Mouse (Mus musculus) forebrain, postnatal 0 days (tissue): ENCODE measurements at regions not wholly inside any gene's neighbourhood (a gene's known extent, or its start where the extent isn't known, plus 50 kb on each side); places are given as distances from the start of the nearest gene placed in this dataset.
A peak's percentile ranks its signal among the peaks of the same experiment; 100 is the strongest.

ENCODE experiments used
- ATAC-seq: fragments of 200-750 bp; cut with Nextera tagmentation; 2 replicates; pipeline ENCODE4 v1.8.0; 2017; ENCODE audit warnings: mild to moderate bottlenecking, moderate library complexity
- DNase-seq: peaks from one replicate; pipeline ENCODE4 v3.0.0-alpha.2; 2015
- H3K27ac ChIP-seq: fragments of 300-500 bp; sonication (generic); 2 replicates; pipeline ENCODE4 v1.5.1; 2014; ENCODE audit warnings: low read depth, mild to moderate bottlenecking, antibody characterized with exemption, low read length, moderate library complexity, mixed read lengths
- H3K27me3 ChIP-seq: fragments of 300-500 bp; sonication (generic); 2 replicates; pipeline ENCODE4 v1.6.1; 2014; ENCODE audit warnings: mild to moderate bottlenecking, low read length, mixed read lengths; ENCODE audit not compliant: insufficient read depth
- H3K36me3 ChIP-seq: fragments of 300-500 bp; sonication (generic); 2 replicates; pipeline ENCODE4 v1.6.1; 2014; ENCODE audit warnings: mild to moderate bottlenecking, moderate library complexity; ENCODE audit not compliant: insufficient read depth
- H3K4me1 ChIP-seq: fragments of 300-500 bp; sonication (generic); 2 replicates; pipeline ENCODE4 v1.6.1; 2014; ENCODE audit warnings: antibody characterized with exemption; ENCODE audit not compliant: insufficient read depth
- H3K4me2 ChIP-seq: fragments of 300-500 bp; sonication (generic); 2 replicates; pipeline ENCODE4 v1.6.1; 2014; ENCODE audit warnings: low read depth, mild to moderate bottlenecking, moderate library complexity
- H3K4me3 ChIP-seq: fragments of 300-500 bp; sonication (generic); 2 replicates; pipeline ENCODE4 v1.5.1; 2014; ENCODE audit warnings: low read depth, low read length, mixed read lengths
- H3K9ac ChIP-seq: fragments of 300-500 bp; sonication (generic); 2 replicates; pipeline ENCODE4 v1.6.1; 2014; ENCODE audit warnings: mild to moderate bottlenecking
- H3K9me3 ChIP-seq: fragments of 300-500 bp; sonication (generic); 2 replicates; pipeline ENCODE4 v1.6.1; 2016; ENCODE audit warnings: low read length
- CTCF ChIP-seq: sonication (generic); IDR thresholded peaks from 2 replicates; pipeline ENCODE4 v1.5.1; 2016; ENCODE audit warnings: antibody characterized with exemption, control low read depth, low read depth
- WGBS: fragments of 180-500 bp; shearing (Covaris S2); extraction: QIAGEN DNeasy Blood & Tissue Kit; methylation state at CpG from one replicate; pipeline ENCODE4 v1.1.7; 2014; 5-methylcytosine and 5-hydroxymethylcytosine counted together

DNA sequence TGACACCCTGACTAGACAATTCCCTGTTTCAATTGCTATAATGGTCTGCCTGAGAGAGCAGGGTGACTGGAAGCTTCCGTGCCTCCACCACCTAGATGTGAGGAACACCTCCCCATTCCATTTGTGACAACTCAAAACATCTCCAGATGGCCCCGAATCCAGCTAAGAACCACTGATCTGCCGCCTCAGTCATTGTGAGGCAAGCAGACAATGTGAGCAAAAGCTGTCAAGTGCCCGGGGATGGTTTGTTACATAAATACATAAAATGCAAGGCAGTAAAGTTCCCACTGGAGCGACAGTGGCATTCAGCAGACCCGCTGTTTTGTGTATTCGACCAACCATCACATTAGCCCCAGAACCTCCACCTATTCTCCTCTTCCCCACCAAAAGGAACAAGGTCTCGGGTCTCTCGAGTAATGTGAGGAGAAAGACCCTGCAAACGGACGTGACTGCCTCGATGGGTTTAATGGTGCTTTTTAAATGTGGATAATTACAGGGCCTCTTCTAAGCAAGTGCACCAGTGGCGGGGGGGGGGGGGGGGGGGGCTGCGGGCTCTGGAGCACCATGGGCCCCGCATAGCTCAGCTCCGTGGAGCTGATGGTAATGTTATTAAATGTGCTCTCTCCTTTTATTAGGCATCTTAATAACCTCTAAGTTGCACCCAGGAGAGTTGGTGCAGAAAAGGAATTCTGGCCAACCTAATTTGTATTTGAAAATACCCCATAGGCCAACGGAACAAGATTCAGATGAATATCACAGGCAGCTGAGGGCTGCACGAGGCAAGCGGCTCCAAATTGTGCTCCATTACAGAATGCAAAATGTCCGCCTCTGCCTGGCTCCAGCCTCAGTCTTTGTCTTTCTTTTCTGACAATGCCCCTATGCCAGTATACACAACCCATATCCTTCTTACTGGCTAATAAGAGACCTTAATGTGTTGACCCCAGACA, 360.6 kb upstream of the Clint1 start:
- TF ChIP-seq CTCF: no peak
- no peak overlapping the region for H3K9ac ChIP-seq
- no peaks in the 10 kb centered on the region for H3K4me1 ChIP-seq
- ATAC-seq (no peak), DNase-seq (no peak)
- H3K9me3 ChIP-seq: no peaks in the 10 kb centered on the region
- H3K27me3 ChIP-seq: no peaks in the 10 kb centered on the region
- no peaks in the 10 kb centered on the region for H3K36me3 ChIP-seq
- H3K4me2 ChIP-seq: no peak overlapping the region
- no peak overlapping the region for H3K4me3 ChIP-seq
- H3K27ac ChIP-seq: no peak overlapping the region
- WGBS: 45% methylated on average over 19 of the region's 20 CpGs

DNA sequence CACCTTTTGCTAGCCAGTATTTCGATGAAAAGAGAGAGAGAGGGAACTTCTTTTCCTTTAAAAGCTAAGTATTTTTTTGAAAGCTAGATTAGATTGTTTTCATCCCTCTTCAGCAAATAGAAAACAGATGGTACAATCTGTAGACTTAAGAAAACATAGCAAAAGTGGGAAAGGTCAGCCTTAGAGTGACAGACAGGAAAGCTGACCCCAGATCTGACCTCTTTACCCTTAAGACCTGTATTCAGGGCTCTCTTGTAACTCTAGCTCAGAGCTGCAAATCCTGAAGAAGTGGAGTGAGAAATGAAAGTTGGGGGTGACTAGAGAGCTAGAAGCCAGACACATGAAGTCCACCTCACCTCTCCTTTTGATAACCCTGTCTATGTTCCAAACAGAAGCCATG, 356.6 kb upstream of the Clint1 start:
- Histone ChIP-seq H3K27me3 (no peaks in the 10 kb centered on the region), H3K4me2 (no peak overlapping the region), H3K4me3 (no peak overlapping the region), H3K27ac (no peak overlapping the region), H3K9ac (no peak overlapping the region), H3K36me3 (no peaks in the 10 kb centered on the region), H3K4me1 (no peaks in the 10 kb centered on the region), H3K9me3 (no peaks in the 10 kb centered on the region)
- WGBS: 88% methylated on average over 1 of the region's 1 CpGs
- DNase-seq: no peak
- TF ChIP-seq CTCF: no peak
- no peak for ATAC-seq

DNA sequence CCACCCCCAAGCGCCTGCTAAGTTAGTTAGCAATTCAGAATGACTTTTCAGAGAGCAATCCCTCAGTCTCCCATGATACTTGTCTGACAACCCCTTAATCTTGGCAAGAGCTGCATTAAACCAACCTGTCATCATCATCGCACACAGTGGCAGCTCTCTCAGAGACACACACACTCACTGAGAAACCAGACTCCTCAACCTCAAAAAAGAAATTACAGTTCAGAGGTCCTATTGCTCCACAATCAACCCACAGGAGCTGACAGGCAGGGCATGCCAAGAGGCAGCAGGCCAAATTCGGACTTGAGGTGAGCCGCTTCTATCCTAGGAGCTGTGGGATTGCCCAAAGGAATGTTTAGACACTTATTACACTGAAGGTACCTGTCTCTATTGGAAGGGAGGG, 343.3 kb upstream of the Clint1 start:
- Histone ChIP-seq H3K4me1 (no peaks in the 10 kb centered on the region), H3K9me3 (peaks cover 5% of the 10 kb centered on the region; the same call in 1 of the 2 replicates), H3K4me3 (no peak overlapping the region), H3K9ac (no peak overlapping the region), H3K27ac (0 out of 2 replicates have a peak overlapping the region, but pooled peaks have one; percentile 35), H3K4me2 (no peak overlapping the region), H3K36me3 (no peaks in the 10 kb centered on the region), H3K27me3 (no peaks in the 10 kb centered on the region)
- TF ChIP-seq CTCF: no peak
- 39% methylated on average over 4 of the region's 4 CpGs for WGBS
- ATAC-seq (peak; percentile 79; the same call in 1 of the 2 replicates), DNase-seq (peak; percentile 29)

DNA sequence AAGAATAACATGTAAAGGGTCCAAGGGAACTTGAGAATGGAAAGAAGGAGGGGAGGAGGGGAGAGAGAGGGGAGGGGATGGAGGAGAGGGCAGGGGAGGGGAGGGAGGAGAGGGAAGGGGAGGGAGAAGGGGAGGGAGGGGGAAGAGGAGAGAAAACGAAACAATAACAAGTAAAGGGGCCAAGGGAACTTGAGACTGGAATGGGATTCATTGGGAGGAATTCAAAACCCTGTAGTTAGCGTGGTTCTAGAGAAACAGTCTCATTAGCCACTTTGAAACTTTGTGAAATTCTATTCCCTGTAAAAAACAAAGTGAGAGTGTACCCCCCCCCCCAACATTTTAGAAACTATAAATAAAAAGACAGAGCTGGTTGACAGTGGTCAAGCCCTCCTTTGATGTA, 342.6 kb upstream of the Clint1 start:
- Histone ChIP-seq H3K4me2 (no peak overlapping the region), H3K27me3 (no peaks in the 10 kb centered on the region), H3K4me3 (no peak overlapping the region), H3K27ac (no peak overlapping the region), H3K36me3 (no peaks in the 10 kb centered on the region), H3K9me3 (peaks cover 5% of the 10 kb centered on the region; the same call in 1 of the 2 replicates), H3K4me1 (no peaks in the 10 kb centered on the region), H3K9ac (no peak overlapping the region)
- ATAC-seq (no peak), DNase-seq (no peak)
- 20% methylated on average over 2 of the region's 2 CpGs for WGBS
- no peak for TF ChIP-seq CTCF

DNA sequence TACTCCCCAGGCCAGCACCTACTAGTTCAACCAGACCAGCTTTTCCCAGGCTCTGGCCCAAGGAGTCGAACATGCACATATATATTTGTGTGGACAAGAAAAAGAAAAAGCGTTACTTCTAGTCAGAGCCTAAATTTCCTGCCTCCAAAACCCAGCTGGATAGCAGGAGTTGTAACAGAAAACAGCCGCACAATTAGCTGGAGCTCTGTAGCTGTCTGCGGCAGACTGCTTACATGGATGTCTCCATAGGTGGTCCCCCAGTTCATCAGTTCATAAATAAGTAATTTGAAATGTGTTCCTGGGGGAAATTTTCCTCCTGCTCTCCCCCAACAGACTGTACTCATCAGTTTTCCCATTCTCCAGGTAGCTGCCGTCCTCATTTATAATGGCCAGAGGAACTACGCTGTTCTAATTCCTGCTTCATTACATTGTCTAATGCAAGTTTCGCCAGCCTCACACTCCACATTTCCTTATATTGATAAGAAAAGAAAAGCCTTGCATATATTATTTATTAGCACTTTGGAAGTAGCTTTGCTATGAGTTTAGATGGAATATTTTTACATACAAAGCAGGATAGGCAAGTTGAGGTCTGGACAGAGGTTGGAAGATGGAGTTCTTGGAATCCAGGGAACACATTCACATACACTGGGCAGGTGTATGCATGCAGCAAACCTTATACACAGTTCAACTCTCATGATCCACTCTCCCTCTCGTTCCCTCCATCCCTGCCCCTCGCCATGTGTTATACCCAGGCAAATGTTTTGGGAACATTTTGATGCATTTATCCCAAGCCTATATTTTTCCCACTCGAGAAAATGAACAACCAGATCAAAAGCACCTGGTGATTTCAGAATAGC, 337.2 kb upstream of the Clint1 start:
- no peaks in the 10 kb centered on the region for H3K4me1 ChIP-seq
- peaks cover 5% of the 10 kb centered on the region; the same call in 1 of the 2 replicates for H3K9me3 ChIP-seq
- DNase-seq: no peak
- no peaks in the 10 kb centered on the region for H3K36me3 ChIP-seq
- TF ChIP-seq CTCF: no peak
- no peak overlapping the region for H3K27ac ChIP-seq
- H3K27me3 ChIP-seq: no peaks in the 10 kb centered on the region
- H3K4me2 ChIP-seq: no peak overlapping the region
- WGBS: 64% methylated on average over 10 of the region's 10 CpGs
- ATAC-seq: no peak
- H3K9ac ChIP-seq: no peak overlapping the region
- H3K4me3 ChIP-seq: no peak overlapping the region

DNA sequence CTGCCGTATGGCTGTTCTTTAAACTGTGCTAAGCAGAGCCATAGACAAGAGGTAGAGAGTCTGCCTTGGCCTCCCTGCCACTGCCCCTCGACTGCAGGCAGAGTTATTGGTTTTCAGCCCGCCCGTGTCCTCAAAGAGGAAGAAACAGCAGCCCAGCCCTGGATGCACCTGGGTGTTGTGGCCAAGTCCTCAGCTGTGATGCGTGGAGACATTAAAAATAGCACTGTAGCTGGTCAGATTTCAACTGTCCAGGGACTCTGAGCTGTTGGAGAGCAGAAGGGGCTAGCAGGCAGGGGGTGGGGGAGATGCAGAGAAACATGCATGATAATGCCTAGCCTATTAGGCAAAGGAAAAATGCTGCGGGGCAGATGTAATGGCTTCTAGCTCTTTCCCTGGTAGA, 327.1 kb upstream of the Clint1 start:
- no peak overlapping the region for H3K27ac ChIP-seq
- DNase-seq: no peak
- H3K4me2 ChIP-seq: no peak overlapping the region
- H3K9ac ChIP-seq: no peak overlapping the region
- 65% methylated on average over 6 of the region's 6 CpGs for WGBS
- H3K36me3 ChIP-seq: no peaks in the 10 kb centered on the region
- no peaks in the 10 kb centered on the region for H3K4me1 ChIP-seq
- H3K9me3 ChIP-seq: no peaks in the 10 kb centered on the region
- no peak for ATAC-seq
- TF ChIP-seq CTCF: no peak
- H3K27me3 ChIP-seq: no peaks in the 10 kb centered on the region
- no peak overlapping the region for H3K4me3 ChIP-seq
